Mouse (Mus musculus) C2C12 (cell line): ENCODE results near the gene Olfr924. TPM values are rescaled to one million over a fixed set of nuclear protein-coding genes. Genes with fewer than 3 reads are reported as not detected.
"Not testable (repeated sequence)": the region's sequence is repeated elsewhere in the genome, so short reads cannot be mapped to it uniquely, and the experiment has no call there.

Source experiments
- H3K27me3 ChIP-seq: one replicate; pipeline ENCODE4 v1.6.1; 2011; ENCODE audit not compliant: control insufficient read depth, insufficient read depth, insufficient read length
- H3K36me3 ChIP-seq: one replicate; pipeline ENCODE4 v1.6.1; 2011; ENCODE audit not compliant: control insufficient read depth, insufficient read depth
- H3K4me3 ChIP-seq: one replicate; pipeline ENCODE4 v1.5.1; 2011; ENCODE audit warnings: mild to moderate bottlenecking, control low read depth; ENCODE audit not compliant: poor library complexity, insufficient read depth, severe bottlenecking
- H3K79me2 ChIP-seq: one replicate; pipeline ENCODE4 v1.6.1; 2011; ENCODE audit not compliant: control insufficient read depth, insufficient read depth
- H3K79me3 ChIP-seq: one replicate; pipeline ENCODE4 v1.6.1; 2011; ENCODE audit warnings: low read depth, control low read depth
- H3ac ChIP-seq: one replicate; pipeline ENCODE3; 2011; ENCODE audit warnings: low read depth; ENCODE audit not compliant: control insufficient read depth, insufficient read length
- CEBPB ChIP-seq: IDR thresholded peaks from one replicate; pipeline ENCODE4 v1.6.1; 2011; ENCODE audit warnings: low read depth, mild to moderate bottlenecking, control low read depth, moderate library complexity
- CTCF ChIP-seq: IDR thresholded peaks from one replicate; pipeline ENCODE4 v1.5.1; 2011; ENCODE audit not compliant: control insufficient read depth, insufficient read depth, insufficient read length
- FOSL1 ChIP-seq: IDR thresholded peaks from one replicate; pipeline ENCODE4 v1.8.0; 2011; ENCODE audit warnings: mild to moderate bottlenecking, low read length; ENCODE audit not compliant: poor library complexity, insufficient read depth, severe bottlenecking
- MAX ChIP-seq: IDR thresholded peaks from one replicate; pipeline ENCODE4 v1.6.1; 2011; ENCODE audit warnings: mild to moderate bottlenecking, control low read depth
- MYOD1 ChIP-seq: IDR thresholded peaks from one replicate; pipeline ENCODE4 v1.6.1; 2011; ENCODE audit warnings: low read depth; ENCODE audit not compliant: control insufficient read depth, insufficient read length
- MYOG ChIP-seq: IDR thresholded peaks from one replicate; pipeline ENCODE4 v1.6.1; 2011; ENCODE audit not compliant: control insufficient read depth, insufficient read length; ENCODE audit errors: extremely low read depth
- USF1 ChIP-seq: IDR thresholded peaks from one replicate; pipeline ENCODE4 v1.6.1; 2011; ENCODE audit warnings: low read depth, mild to moderate bottlenecking, control low read depth, moderate library complexity
- polyA plus RNA-seq: library from polyadenylated mRNA; unstranded; fragments of >200 nt; fragmentation: generic; extraction: Trizol; gene quantifications from one replicate; pipeline ENCODE4 v1.2.1, GENCODE M21; 2012; ENCODE audit warnings: missing spikeins

Olfr924 gene
- polyA plus RNA-seq, 1 experiment = not detected

- no peaks in the 10 kb centered on the region for H3K79me3 ChIP-seq
- no peak within 1 kb of the TSS for H3K4me3 ChIP-seq
- no peaks in the 10 kb centered on the region for H3K27me3 ChIP-seq
- no peaks in the 10 kb centered on the region for H3K36me3 ChIP-seq
- TF ChIP-seq CTCF (no peak), MYOG (no peak), MYOD1 (no peak), MAX (no peak), USF1 (no peak), CEBPB (no peak), FOSL1 (no peak)
- no peak within 1 kb of the TSS for H3ac ChIP-seq
- H3K79me2 ChIP-seq = no peaks in the 10 kb centered on the region
Measured at GRCm38 (mm10) chr9:38854760-38855159, 10.5 kb downstream of the Olfr924 start, which contains the start of gene Olfr26. Gene Olfr26 (plus strand): TSS chr9:38855060.

GRCm38 (mm10) chr9:38874880-38875279 lies 30.6 kb downstream of the Olfr924 start:
- H3K36me3 ChIP-seq, H3K79me2 ChIP-seq, H3K4me3 ChIP-seq, H3K79me3 ChIP-seq, H3K27me3 ChIP-seq, H3ac ChIP-seq: not testable (repeated sequence)

GRCm38 (mm10) chr9:38876826-38877225 lies 32.6 kb downstream of the Olfr924 start, which contains the start of gene Olfr926:
Gene Olfr926 (plus strand): TSS chr9:38877126.
- Histone ChIP-seq H3K79me3 (no peaks in the 10 kb centered on the region), H3K79me2 (no peaks in the 10 kb centered on the region), H3K36me3 (no peaks in the 10 kb centered on the region), H3K27me3 (no peaks in the 10 kb centered on the region), H3K4me3 (no peak within 1 kb of the TSS), H3ac (no peak within 1 kb of the TSS)
- no peak for TF ChIP-seq CEBPB

Other genes starting within 250 kb of the Olfr924 start
- gene Olfr914, start 239.3 kb upstream of the Olfr924 start, polyA plus RNA-seq = not detected
- not detected for gene Olfr916, start 184.6 kb upstream of the Olfr924 start, polyA plus RNA-seq
- gene Olfr917, start 178.6 kb upstream of the Olfr924 start, polyA plus RNA-seq = not detected
- gene Olfr918, start 169.8 kb upstream of the Olfr924 start, polyA plus RNA-seq = not detected
- gene Olfr919, start 140.8 kb upstream of the Olfr924 start, polyA plus RNA-seq = not detected
- 6.3 TPM for gene Vwa5a, start 126.2 kb upstream of the Olfr924 start, polyA plus RNA-seq
- gene Olfr920, start 92.2 kb upstream of the Olfr924 start, polyA plus RNA-seq = not detected
- gene Olfr921, start 71.4 kb upstream of the Olfr924 start, polyA plus RNA-seq = not detected
- not detected for gene Olfr922, start 29.8 kb upstream of the Olfr924 start, polyA plus RNA-seq
- gene Olfr923, start 17.9 kb upstream of the Olfr924 start, polyA plus RNA-seq = not detected
- not detected for gene Olfr26, start 10.6 kb downstream of the Olfr924 start, polyA plus RNA-seq
- gene Olfr926, start 32.7 kb downstream of the Olfr924 start, polyA plus RNA-seq = not detected
- not detected for gene Olfr930, start 85.4 kb downstream of the Olfr924 start, polyA plus RNA-seq
- gene Olfr933, start 127.9 kb downstream of the Olfr924 start, polyA plus RNA-seq = not detected
- gene Olfr934, start 143.9 kb downstream of the Olfr924 start, polyA plus RNA-seq = not detected
- not detected for gene Olfr935, start 155.2 kb downstream of the Olfr924 start, polyA plus RNA-seq
- gene Olfr146, start 178.9 kb downstream of the Olfr924 start, polyA plus RNA-seq = not detected
- not detected for gene Olfr937, start 220.5 kb downstream of the Olfr924 start, polyA plus RNA-seq
- gene Olfr938, start 234.4 kb downstream of the Olfr924 start, polyA plus RNA-seq = not detected